Mouse (Mus musculus): Measurements from ENCODE around the gene Klf12.

DNA sequence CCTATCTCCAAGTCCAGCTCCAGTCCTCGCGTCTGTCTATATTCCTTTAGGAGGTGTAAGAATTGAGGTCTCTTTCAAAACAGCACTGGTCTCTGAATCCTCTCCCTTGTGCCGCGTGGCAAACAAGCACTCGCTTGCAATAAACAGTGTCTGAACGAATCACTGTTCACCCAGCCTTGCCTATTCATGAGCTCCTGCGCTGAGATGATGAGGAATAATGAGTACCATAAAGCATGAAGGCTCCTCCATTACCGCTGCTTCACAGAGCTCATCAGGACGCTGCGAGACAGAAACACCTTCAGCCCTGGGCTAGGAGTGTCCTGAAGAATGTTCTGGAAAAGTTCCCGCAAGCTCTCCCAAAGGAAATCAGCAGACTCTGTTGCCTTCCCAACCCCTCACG lies 179.7 kb downstream of the Klf12 start:
- TF ChIP-seq POLR2A (IDR thresholded peaks at IDR 0.05; ENCODE audit: insufficient read length, low read depth) (no peak), TCF12 (IDR thresholded peaks at IDR 0.05; ENCODE audit: insufficient read depth, poor library complexity, severe bottlenecking) (no peak), MYOD1 (IDR thresholded peaks at IDR 0.05; ENCODE audit: control insufficient read depth in 1 of 3, insufficient read length in 2 of 3, low read depth in 2 of 3) (no peak), MAX (IDR thresholded peaks at IDR 0.05; ENCODE audit: low read depth) (no peak), TCF3 (IDR thresholded peaks at IDR 0.05; ENCODE audit: insufficient read length, low read depth) (no peak)
